Mouse (Mus musculus): Measurements from ENCODE around the gene Apbb1.

Gene Apbb1

DNA sequence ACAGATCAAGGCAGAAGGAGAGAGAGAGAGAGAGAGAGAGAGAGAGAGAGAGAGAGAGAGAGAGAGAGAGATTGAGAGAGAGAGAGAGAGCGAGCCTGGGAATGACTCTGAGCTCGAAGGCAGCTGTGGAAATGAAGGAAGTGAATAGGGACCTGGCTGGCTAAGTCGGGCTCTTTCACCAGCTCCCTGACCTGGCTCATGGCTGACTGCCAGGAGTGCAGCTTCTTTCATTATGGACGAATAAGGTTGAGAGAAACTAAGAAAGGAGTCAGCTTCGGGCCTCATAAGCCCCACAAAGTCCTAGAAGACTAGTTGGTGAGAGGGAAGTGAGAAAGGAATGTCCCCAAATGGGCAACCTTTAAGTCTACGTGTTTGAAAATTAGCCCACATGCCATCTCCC, 61.3 kb downstream of the Apbb1 start:
- DNase-seq (ENCODE audit: low spot score in 2 of 2) = no peak

DNA sequence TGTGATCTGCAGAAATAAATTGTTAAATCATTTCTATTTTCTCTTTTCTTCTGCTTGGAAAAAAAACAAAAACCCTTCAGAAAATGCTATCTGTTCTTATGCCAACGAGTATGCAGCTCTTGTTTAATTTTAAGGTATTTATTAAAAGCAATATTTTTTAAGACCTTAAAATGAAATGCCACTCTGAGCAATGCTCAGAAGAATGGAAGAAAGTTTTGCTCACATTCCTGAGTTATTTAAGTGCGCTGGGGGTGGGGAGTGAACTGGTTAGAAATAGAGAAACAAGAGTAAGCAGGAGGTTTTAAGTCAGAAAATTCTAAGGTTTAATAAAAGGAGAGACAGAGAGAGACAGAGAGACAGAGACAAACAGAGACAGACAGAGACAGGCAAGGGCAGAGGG, 61.7 kb downstream of the Apbb1 start:
- DNase-seq (ENCODE audit: low spot score in 2 of 2) = no peak

GRCm38 (mm10) chr7:105519336-105519735, 62.1 kb downstream of the Apbb1 start:
- no peak for DNase-seq (ENCODE audit: low spot score in 2 of 2)

DNA sequence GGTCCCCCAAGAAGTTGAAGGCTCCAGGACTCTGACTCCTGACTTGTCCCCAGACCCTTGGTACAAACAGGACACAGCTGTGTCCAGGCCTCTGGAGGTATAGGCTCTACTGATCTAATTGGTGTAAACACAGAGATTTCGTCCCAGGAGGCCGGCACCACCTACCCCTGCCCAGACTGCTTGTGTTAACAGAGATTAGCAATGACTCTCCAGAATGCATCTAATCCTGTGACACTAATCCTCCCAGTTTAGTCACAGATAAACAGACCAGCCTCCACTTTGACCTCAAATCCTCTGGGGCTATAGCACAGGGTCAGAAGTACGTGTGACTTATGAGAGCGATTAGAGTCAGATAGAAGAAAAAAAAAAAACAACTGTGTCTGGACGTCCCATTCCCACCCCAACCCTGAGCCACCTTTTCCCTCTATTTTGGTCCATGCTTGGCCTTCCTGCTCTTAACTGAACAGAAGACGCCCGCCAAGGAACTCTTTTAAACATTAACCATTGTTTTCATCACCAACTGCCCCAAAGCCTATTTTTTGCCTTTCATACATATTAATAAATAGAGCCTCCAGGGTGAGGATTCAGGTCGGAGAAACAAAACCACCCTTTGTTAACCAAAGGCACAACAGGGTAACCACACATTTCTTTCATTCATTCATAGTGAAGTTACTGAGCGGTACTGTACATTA, 64.6 kb downstream of the Apbb1 start:
- no peak for DNase-seq (ENCODE audit: low spot score in 2 of 2)

DNA sequence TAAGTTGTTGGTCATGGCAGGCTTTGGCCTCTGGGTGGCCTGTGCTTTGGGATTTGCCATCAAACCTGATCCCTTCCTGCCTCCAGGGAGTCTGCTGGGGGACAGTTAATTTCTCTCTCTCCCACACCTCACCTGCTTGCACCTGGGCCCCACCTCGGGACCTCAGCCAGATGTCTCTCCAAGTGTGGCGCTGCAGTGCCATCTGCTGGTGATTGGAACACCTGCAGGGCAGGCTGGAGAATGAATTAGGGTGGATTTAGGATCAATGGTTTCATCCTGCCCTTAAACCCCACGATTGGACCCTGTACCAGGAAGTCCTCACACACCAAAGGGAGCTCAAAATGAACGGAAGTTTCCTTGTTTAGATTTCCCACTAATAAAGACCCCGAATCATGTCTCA, 66.3 kb downstream of the Apbb1 start:
- peak; percentile 9 to 24 for DNase-seq (ENCODE audit: low spot score in 2 of 2)

DNA sequence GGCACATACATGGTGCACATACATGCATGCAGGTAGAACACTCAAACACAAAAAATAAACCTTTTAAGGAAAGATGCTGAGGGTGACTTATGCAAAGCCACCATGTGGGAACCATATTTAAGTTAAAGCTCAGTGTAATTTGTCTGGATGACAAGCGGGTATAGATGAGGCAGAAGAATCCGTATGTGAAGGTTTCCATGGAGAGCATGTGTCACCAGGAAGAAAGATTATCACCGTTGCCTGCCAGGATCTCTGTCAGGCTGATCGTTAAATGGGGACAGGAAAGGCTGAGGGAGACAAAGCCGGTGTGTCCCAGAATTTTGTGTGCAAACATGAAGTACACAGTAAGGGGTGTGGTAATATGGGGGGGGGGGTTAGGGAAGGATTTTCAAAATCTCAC, 66.9 kb downstream of the Apbb1 start:
- DNase-seq (ENCODE audit: low spot score in 2 of 2) = no peak

DNA sequence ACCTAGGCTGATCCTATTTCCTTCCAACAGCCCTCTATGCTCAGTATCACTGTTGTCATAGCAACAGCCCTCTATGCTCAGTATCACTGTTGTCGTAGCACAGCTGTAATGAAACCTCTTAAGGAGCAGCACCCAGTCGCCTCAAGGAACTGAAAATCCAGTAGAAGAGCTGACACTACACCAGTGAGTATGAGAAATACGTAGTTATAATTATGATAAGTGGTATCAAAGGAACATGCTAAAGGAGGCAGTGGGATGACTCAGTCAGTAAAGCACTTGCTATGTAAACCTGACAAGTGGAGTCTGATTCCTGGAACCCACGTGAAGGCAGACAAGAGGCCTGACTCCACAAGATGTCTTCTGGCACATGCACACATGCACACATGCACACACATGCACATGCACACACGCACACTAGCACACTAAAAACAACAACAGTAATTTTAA, 67.6 kb downstream of the Apbb1 start:
- DNase-seq (ENCODE audit: low spot score in 2 of 2) = no peak

GRCm38 (mm10) chr7:105510143-105510542, 71.3 kb downstream of the Apbb1 start:
- no peak for DNase-seq (ENCODE audit: low spot score in 2 of 2)
